ENCODE assay signal across 7 mouse cellular contexts in the genomic region with DNA sequence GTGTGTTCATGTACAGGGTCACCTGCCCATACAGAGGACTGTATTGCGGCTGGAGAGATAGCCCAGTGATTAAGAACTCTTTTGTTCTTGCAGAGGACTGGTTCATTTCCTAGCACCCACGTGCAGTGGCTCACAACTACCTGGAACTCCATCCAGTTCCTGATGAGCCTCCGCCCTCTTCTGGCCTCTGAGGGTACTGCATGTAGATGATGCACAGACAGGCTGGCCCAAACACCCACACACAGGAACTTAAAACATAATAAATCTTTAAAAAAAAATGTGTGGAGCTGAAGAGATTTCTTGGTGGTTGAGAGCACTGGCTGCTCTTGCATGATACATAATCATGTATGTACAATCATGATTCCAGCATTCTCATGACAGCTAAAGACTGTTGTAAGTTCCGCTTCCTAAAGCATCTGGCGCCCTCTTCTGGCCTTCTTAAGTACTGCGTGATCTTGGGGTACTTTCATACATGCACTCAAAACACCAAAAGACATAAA. TPM values are rescaled to one million over a fixed set of nuclear protein-coding genes. Genes with fewer than 3 reads are reported as not detected.
DNase-seq lines count a peak whose midpoint lies in the region; ATAC-seq lines count a peak whose summit lies in the region.

No protein-coding gene starts in this region.

- DNase-seq in adrenal gland, adult 2 months: peak; percentile 89
- DNase-seq in embryo, embryonic 11.5 days (ENCODE audit: low read depth, low spot score): peak; percentile 84
- peak; percentile 54 for DNase-seq in gonadal fat pad, adult 2 months (ENCODE audit: low read depth)
- peak; percentile 92 for DNase-seq in kidney, adult 11 months
- peak; percentile 95 for DNase-seq in limb, embryonic 10.5 days (ENCODE audit: low spot score)
- DNase-seq in midbrain, embryonic 14.5 days: peak; percentile 93
- peak; percentile 87 for DNase-seq in spleen, adult 12 weeks (ENCODE audit: low spot score)

- H3K9me3 ChIP-seq in limb, embryonic 10.5 days (replicated peaks): no peaks in the 10 kb centered on the region
- no peaks in the 10 kb centered on the region for H3K9me3 ChIP-seq in midbrain, embryonic 14.5 days (ENCODE audit: control insufficient read depth, low read length)

- H3K4me1 ChIP-seq in limb, embryonic 10.5 days: peaks cover 13% of the 10 kb centered on the region
- H3K4me1 ChIP-seq in midbrain, embryonic 14.5 days (ENCODE audit: control insufficient read depth, insufficient read depth, low read length): no peaks in the 10 kb centered on the region

- 10% methylated on average over 6 of the region's 6 CpGs for WGBS in limb, embryonic 10.5 days
- WGBS in midbrain, embryonic 14.5 days: 8% methylated on average over 6 of the region's 6 CpGs

- H3K36me3 ChIP-seq in limb, embryonic 10.5 days: no peaks in the 10 kb centered on the region
- no peaks in the 10 kb centered on the region for H3K36me3 ChIP-seq in midbrain, embryonic 14.5 days (ENCODE audit: control insufficient read depth, insufficient read depth, low read length)

- ATAC-seq in midbrain, embryonic 14.5 days (ENCODE audit: low FRiP score, low TSS enrichment): peak; percentile 46; the same call in 1 of the 2 replicates

- no peak overlapping the region for H3K4me3 ChIP-seq in limb, embryonic 10.5 days
- no peak overlapping the region for H3K4me3 ChIP-seq in midbrain, embryonic 14.5 days (replicated peaks; ENCODE audit: low read depth, low read length)

- H3K27me3 ChIP-seq in limb, embryonic 10.5 days (ENCODE audit: low read depth, poor library complexity, severe bottlenecking): no peaks in the 10 kb centered on the region
- H3K27me3 ChIP-seq in midbrain, embryonic 14.5 days (ENCODE audit: control insufficient read depth, insufficient read depth, low read length): no peaks in the 10 kb centered on the region

- no peak overlapping the region for H3K4me2 ChIP-seq in midbrain, embryonic 14.5 days (ENCODE audit: low read length)

- peak overlapping the region; percentile 71; the same call in 1 of the 2 replicates for H3K27ac ChIP-seq in limb, embryonic 10.5 days
- H3K27ac ChIP-seq in midbrain, embryonic 14.5 days (replicated peaks; ENCODE audit: low read depth, low read length): no peak overlapping the region

- no peak overlapping the region for H3K9ac ChIP-seq in midbrain, embryonic 14.5 days (replicated peaks; ENCODE audit: low read length)

RNA-seq across cellular contexts. Expression of gene Slc25a25, which starts 35.9 kb away (rescaled TPM):
- 10 to 100 TPM; 34.0 to 79.5 TPM for total RNA-seq in adrenal gland, adult 2 months (2021)
- polyA plus RNA-seq in adrenal gland, adult 2 months (2012; rRNA removed): 35.2 and 36.8 TPM in 2 replicates
- polyA plus RNA-seq in gonadal fat pad, adult 2 months (2012; rRNA removed): 29.4 and 39.5 TPM in 2 replicates
- 30.8 and 33.0 TPM in 2 replicates for polyA plus RNA-seq in limb, embryonic 10.5 days (2016; fragmentation: Nextera tagmentation; extraction: Ambion mirVana)
- polyA plus RNA-seq in midbrain, embryonic 14.5 days (2014; fragmentation: Nextera tagmentation; extraction: Ambion mirVana): 36.3 and 41.5 TPM in 2 replicates

RNA-seq across cellular contexts. Expression of gene Naif1, which starts 36.9 kb away (rescaled TPM):
- total RNA-seq in adrenal gland, adult 2 months (2021): 1 to 10 TPM; 5.1 to 5.9 TPM
- 6.1 and 6.6 TPM in 2 replicates for polyA plus RNA-seq in adrenal gland, adult 2 months (2012; rRNA removed)
- 5.2 and 5.3 TPM in 2 replicates for polyA plus RNA-seq in gonadal fat pad, adult 2 months (2012; rRNA removed)
- polyA plus RNA-seq in limb, embryonic 10.5 days (2016; fragmentation: Nextera tagmentation; extraction: Ambion mirVana): 5.9 and 7.3 TPM in 2 replicates
- 5.3 and 5.6 TPM in 2 replicates for polyA plus RNA-seq in midbrain, embryonic 14.5 days (2014; fragmentation: Nextera tagmentation; extraction: Ambion mirVana)

RNA-seq across cellular contexts. Expression of gene Fam102a, which starts 48.0 kb away (rescaled TPM):
- 10 to 100 TPM; 37.1 to 40.8 TPM for total RNA-seq in adrenal gland, adult 2 months (2021)
- 40.2 and 43.1 TPM in 2 replicates for polyA plus RNA-seq in adrenal gland, adult 2 months (2012; rRNA removed)
- polyA plus RNA-seq in gonadal fat pad, adult 2 months (2012; rRNA removed): 23.8 and 31.3 TPM in 2 replicates
- 12.0 and 14.0 TPM in 2 replicates for polyA plus RNA-seq in limb, embryonic 10.5 days (2016; fragmentation: Nextera tagmentation; extraction: Ambion mirVana)
- 6.9 and 7.8 TPM in 2 replicates for polyA plus RNA-seq in midbrain, embryonic 14.5 days (2014; fragmentation: Nextera tagmentation; extraction: Ambion mirVana)
